Mouse (Mus musculus) cerebellum, adult 2 months (tissue): Measurements from ENCODE around the gene Ppfibp1. TPM values are rescaled to one million over a fixed set of nuclear protein-coding genes. Genes with fewer than 3 reads are reported as not detected.

Source experiments
- DNase-seq, 2 experiments: peaks; one replicate each; pipeline ENCODE4 v3.0.0; 2021
- H3K27ac ChIP-seq: fragments of 200-500 bp; 2 replicates; pipeline ENCODE4 v1.5.1; 2012; ENCODE audit warnings: low read length, control low read depth, inconsistent platforms; ENCODE audit not compliant: insufficient read depth
- H3K27me3 ChIP-seq: fragments of 200-500 bp; 2 replicates; pipeline ENCODE4 v1.6.1; 2012; ENCODE audit warnings: inconsistent platforms, mild to moderate bottlenecking, low read length, moderate library complexity; ENCODE audit not compliant: control insufficient read depth, insufficient read depth
- H3K4me1 ChIP-seq: fragments of 200-500 bp; 2 replicates; pipeline ENCODE4 v1.6.1; 2011; ENCODE audit warnings: low read length; ENCODE audit not compliant: control insufficient read depth, insufficient read depth
- H3K4me3 ChIP-seq: fragments of 200-500 bp; replicated peaks from 2 replicates; pipeline ENCODE3; 2011; ENCODE audit warnings: mild to moderate bottlenecking, low read depth, low read length, control low read depth; ENCODE audit not compliant: insufficient read depth
- CTCF ChIP-seq: fragments of 200-500 bp; IDR thresholded peaks from 2 replicates; pipeline ENCODE4 v1.5.1; 2011; ENCODE audit warnings: low read depth, mild to moderate bottlenecking, control low read depth, low read length, moderate library complexity, borderline replicate concordance; ENCODE audit not compliant: insufficient read depth
- POLR2A ChIP-seq: fragments of 200-500 bp; IDR thresholded peaks from 2 replicates; pipeline ENCODE4 v1.6.1; 2011; ENCODE audit warnings: low read length, control low read depth, borderline replicate concordance; ENCODE audit not compliant: insufficient read depth
- WGBS: fragments of 180-500 bp; shearing (Covaris S2); methylation state at CpG from one replicate; pipeline ENCODE4 v1.1.7; 2018; 5-methylcytosine and 5-hydroxymethylcytosine counted together
- polyA plus RNA-seq: library from polyadenylated mRNA; depleted of rRNA; stranded (reverse); fragments of >200 nt; gene quantifications from 2 replicates; pipeline ENCODE4 v1.2.3, GENCODE M21; 2012

Gene Ppfibp1
- polyA plus RNA-seq, 1 experiment, result 9.4 TPM

- no peaks in the 10 kb centered on the region; the same call in 1 of the 2 replicates for H3K27me3 ChIP-seq
- H3K27ac ChIP-seq, result no peak overlapping the region
- TF ChIP-seq POLR2A (no peak), CTCF (no peak)
- WGBS, result 90% methylated on average over 2 of the region's 2 CpGs
- H3K4me3 ChIP-seq, result no peak overlapping the region
- no peak for DNase-seq
- no peaks in the 10 kb centered on the region for H3K4me1 ChIP-seq
These were observed 11.5 kb upstream of the Ppfibp1 start for GRCm38 (mm10) chr6:146876820-146877219.

GRCm38 (mm10) chr6:146877425-146878045 lies 10.8 kb upstream of the Ppfibp1 start:
- no peak for TF ChIP-seq CTCF
- TF ChIP-seq POLR2A, result no peak
- H3K4me3 ChIP-seq, result no peak overlapping the region
- H3K4me1 ChIP-seq, result no peaks in the 10 kb centered on the region
- H3K27ac ChIP-seq, result no peak overlapping the region
- 91% methylated on average over 12 of the region's 12 CpGs for WGBS
- H3K27me3 ChIP-seq, result no peaks in the 10 kb centered on the region; the same call in 1 of the 2 replicates
- no peak for DNase-seq

- Histone ChIP-seq H3K27me3 (no peaks in the 10 kb centered on the region; the same call in 1 of the 2 replicates), H3K4me1 (no peaks in the 10 kb centered on the region), H3K4me3 (no peak overlapping the region), H3K27ac (no peak overlapping the region)
- WGBS, result 69% methylated on average over 10 of the region's 10 CpGs
- no peak for TF ChIP-seq POLR2A
- no peak for TF ChIP-seq CTCF
- no peak for DNase-seq
These were observed 9.4 kb upstream of the Ppfibp1 start for GRCm38 (mm10) chr6:146878926-146879325.

GRCm38 (mm10) chr6:146879856-146880255 lies 8.4 kb upstream of the Ppfibp1 start:
- TF ChIP-seq CTCF (no peak), POLR2A (no peak)
- Histone ChIP-seq H3K27ac (no peak overlapping the region), H3K27me3 (no peaks in the 10 kb centered on the region; the same call in 1 of the 2 replicates), H3K4me3 (no peak overlapping the region), H3K4me1 (no peaks in the 10 kb centered on the region)
- DNase-seq, result no peak
- 93% methylated on average over 9 of the region's 9 CpGs for WGBS

- H3K4me1 ChIP-seq, result no peaks in the 10 kb centered on the region
- 90% methylated on average over 4 of the region's 4 CpGs for WGBS
- no peak for DNase-seq
- no peak overlapping the region for H3K4me3 ChIP-seq
- H3K27ac ChIP-seq, result no peak overlapping the region
- no peaks in the 10 kb centered on the region; the same call in 1 of the 2 replicates for H3K27me3 ChIP-seq
- no peak for TF ChIP-seq POLR2A
- TF ChIP-seq CTCF, result no peak
These were observed 8.0 kb upstream of the Ppfibp1 start for GRCm38 (mm10) chr6:146880296-146880695.

GRCm38 (mm10) chr6:146881896-146882770 lies 6.2 kb upstream of the Ppfibp1 start:
- H3K27ac ChIP-seq, result no peak overlapping the region
- 40% methylated on average over 13 of the region's 13 CpGs for WGBS
- no peaks in the 10 kb centered on the region for H3K4me1 ChIP-seq
- TF ChIP-seq CTCF (no peak), POLR2A (no peak)
- no peak for DNase-seq
- no peak overlapping the region for H3K4me3 ChIP-seq
- no peaks in the 10 kb centered on the region; the same call in 1 of the 2 replicates for H3K27me3 ChIP-seq

- no peak for DNase-seq
- H3K27ac ChIP-seq, result no peak overlapping the region
- H3K4me3 ChIP-seq, result no peak overlapping the region
- no peaks in the 10 kb centered on the region for H3K4me1 ChIP-seq
- TF ChIP-seq CTCF (no peak), POLR2A (no peak)
- 67% methylated on average over 2 of the region's 2 CpGs for WGBS
- no peaks in the 10 kb centered on the region; the same call in 1 of the 2 replicates for H3K27me3 ChIP-seq
These were observed 4.9 kb upstream of the Ppfibp1 start for GRCm38 (mm10) chr6:146883426-146883825.

GRCm38 (mm10) chr6:146884171-146884570 lies 4.1 kb upstream of the Ppfibp1 start:
- H3K4me1 ChIP-seq, result no peaks in the 10 kb centered on the region
- H3K27me3 ChIP-seq, result no peaks in the 10 kb centered on the region; the same call in 1 of the 2 replicates
- no peak overlapping the region for H3K27ac ChIP-seq
- no peak for TF ChIP-seq CTCF
- TF ChIP-seq POLR2A, result no peak
- no peak overlapping the region for H3K4me3 ChIP-seq
- WGBS, result 82% methylated on average over 3 of the region's 3 CpGs
- no peak for DNase-seq
